Mouse (Mus musculus): ENCODE data around the gene Sh3pxd2a. TPM values are rescaled to one million over a fixed set of nuclear protein-coding genes. Genes with fewer than 3 reads are reported as not detected.

The Sh3pxd2a gene
- total RNA-seq, 4 experiments from 2014 or later: 31.8 to 34.5 (median 32.9) TPM

GRCm38 (mm10) chr19:47240957-47241356, 223.2 kb downstream of the Sh3pxd2a start:
- no peak for DNase-seq (ENCODE audit: low spot score in 2 of 2)

- DNase-seq (ENCODE audit: low spot score in 2 of 2): no peak
Measured at GRCm38 (mm10) chr19:47240076-47240475, 224.1 kb downstream of the Sh3pxd2a start.

- DNase-seq (ENCODE audit: low spot score in 2 of 2): no peak
Measured at GRCm38 (mm10) chr19:47233087-47233486, 231.1 kb downstream of the Sh3pxd2a start.

GRCm38 (mm10) chr19:47232077-47232865, 231.9 kb downstream of the Sh3pxd2a start:
- DNase-seq (ENCODE audit: low spot score in 2 of 2): no peak

GRCm38 (mm10) chr19:47231389-47231788, 232.8 kb downstream of the Sh3pxd2a start:
- no peak for DNase-seq (ENCODE audit: low spot score in 2 of 2)

- no peak for DNase-seq (ENCODE audit: low spot score in 2 of 2)
Measured at GRCm38 (mm10) chr19:47230682-47231081, 233.5 kb downstream of the Sh3pxd2a start.

GRCm38 (mm10) chr19:47230082-47230481, 234.1 kb downstream of the Sh3pxd2a start:
- DNase-seq (ENCODE audit: low spot score in 2 of 2): no peak

GRCm38 (mm10) chr19:47229461-47229860, 234.7 kb downstream of the Sh3pxd2a start:
- DNase-seq (ENCODE audit: low spot score in 2 of 2): no peak

GRCm38 (mm10) chr19:47228725-47229252, 235.4 kb downstream of the Sh3pxd2a start:
- DNase-seq (ENCODE audit: low spot score in 2 of 2): peak in 1 of 2 experiments; percentile 35

- DNase-seq (ENCODE audit: low spot score in 2 of 2): no peak
Measured at GRCm38 (mm10) chr19:47225791-47226190, 238.4 kb downstream of the Sh3pxd2a start.

GRCm38 (mm10) chr19:47224743-47225142, 239.5 kb downstream of the Sh3pxd2a start:
- DNase-seq (ENCODE audit: low spot score in 2 of 2): no peak

- no peak for DNase-seq (ENCODE audit: low spot score in 2 of 2)
Measured at GRCm38 (mm10) chr19:47222841-47223557, 241.2 kb downstream of the Sh3pxd2a start.

- peak in 1 of 2 experiments; percentile 45 for DNase-seq (ENCODE audit: low spot score in 2 of 2)
Measured at GRCm38 (mm10) chr19:47222154-47222840, 241.9 kb downstream of the Sh3pxd2a start.

- DNase-seq (ENCODE audit: low spot score in 2 of 2): no peak
Measured at GRCm38 (mm10) chr19:47221500-47222153, 242.6 kb downstream of the Sh3pxd2a start.

GRCm38 (mm10) chr19:47221006-47221405, 243.2 kb downstream of the Sh3pxd2a start:
- no peak for DNase-seq (ENCODE audit: low spot score in 2 of 2)

- DNase-seq (ENCODE audit: low spot score in 2 of 2): no peak
Measured at GRCm38 (mm10) chr19:47220232-47220631, 244.0 kb downstream of the Sh3pxd2a start.

GRCm38 (mm10) chr19:47219622-47220021, 244.6 kb downstream of the Sh3pxd2a start:
- DNase-seq (ENCODE audit: low spot score in 2 of 2): no peak

- DNase-seq (ENCODE audit: low spot score in 2 of 2): no peak
Measured at GRCm38 (mm10) chr19:47216766-47217165, 247.4 kb downstream of the Sh3pxd2a start.

- DNase-seq (ENCODE audit: low spot score in 2 of 2): no peak
Measured at GRCm38 (mm10) chr19:47213470-47213869, 250.7 kb downstream of the Sh3pxd2a start.

GRCm38 (mm10) chr19:47212401-47212800, 251.8 kb downstream of the Sh3pxd2a start:
- no peak for DNase-seq (ENCODE audit: low spot score in 2 of 2)
